Mouse (Mus musculus) spleen, adult 2 months (tissue): ENCODE results near the gene Map1lc3a.

ENCODE experiments used
- CTCF ChIP-seq: fragments of 200-500 bp; IDR thresholded peaks from 2 replicates; pipeline ENCODE4 v1.5.1; 2011; ENCODE audit warnings: mild to moderate bottlenecking, inconsistent platforms; ENCODE audit not compliant: insufficient read depth, insufficient read length, insufficient replicate concordance; ENCODE audit errors: extremely low read depth
- POLR2A ChIP-seq: fragments of 200-500 bp; IDR thresholded peaks from 2 replicates; pipeline ENCODE4 v1.6.1; 2011; ENCODE audit warnings: low read depth, low read length, inconsistent platforms

- TF ChIP-seq POLR2A (no peak), CTCF (no peak)
Measured at GRCm38 (mm10) chr2:155265526-155265925, 10.6 kb upstream of the Map1lc3a start.
